ENCODE assay signal across 22 mouse cellular contexts in genomic region chr3:128104516-128104915, GRCm38 (mm10).
DNase-seq lines count a peak whose midpoint lies in the region; ATAC-seq and TF ChIP-seq lines count a peak whose summit lies in the region.
"Had no signal": no experiment of that assay in that cellular context is flagged by ENCODE, and none has a peak within 500 bp of the region (broad histone marks: within the 10 kb centered on the region; RNA-seq: fewer than 3 reads in every experiment).

No protein-coding gene starts in this region.

- H3K79me2 ChIP-seq in C2C12 (ENCODE audit: control insufficient read depth, insufficient read depth) (no peaks in the 10 kb centered on the region), CH12.LX (replicated peaks; ENCODE audit: control insufficient read depth, extremely low read depth, insufficient read depth, poor library complexity, severe bottlenecking) (no peaks in the 10 kb centered on the region)

- in situ Hi-C loops in CH12.LX (cut with MboI; ENCODE audit: low pct_ligation_motif_present, low pct_unique_long_range_greater_than_20kb, low sequenced_read_pairs), result no loop called here
- in situ Hi-C loops in Patski (cut with MboI; ENCODE audit: low pct_unique_long_range_greater_than_20kb), result no loop called here

- TF ChIP-seq EP300 in CH12.LX (IDR thresholded peaks at IDR 0.05; ENCODE audit: low read length), result no peak

- H3K79me3 ChIP-seq in C2C12 (ENCODE audit: low read depth), result no peaks in the 10 kb centered on the region

- no peaks in the 10 kb centered on the region for H3K9me3 ChIP-seq in CH12.LX (replicated peaks; ENCODE audit: low read length)
- H3K9me3 ChIP-seq: G1E had no signal

- ATAC-seq in Patski, result peak; percentile 70
- ATAC-seq: activated CD4-positive, CD25-positive, alpha-beta regulatory T cell, adult 4 months; CD4-positive, CD25-positive, alpha-beta regulatory T cell, adult 4 months had no signal

- H3K4me2 ChIP-seq in CH12.LX (ENCODE audit: insufficient read depth, low read depth, poor library complexity, severe bottlenecking), result no peak overlapping the region

- TF ChIP-seq POLR2A in CH12.LX (IDR thresholded peaks at IDR 0.05; ENCODE audit: low read depth, low read length), result no peak

- H3K9ac ChIP-seq in CH12.LX (ENCODE audit: insufficient read depth, low read depth), result no peak overlapping the region

- H3K4me3 ChIP-seq in C2C12 (ENCODE audit: insufficient read depth, poor library complexity, severe bottlenecking) (no peak overlapping the region), CH12.LX (replicated peaks in 1 of 3; ENCODE audit: low read depth in 2 of 3, low read length in 2 of 3, poor library complexity in 1 of 3) (no peak overlapping the region)

- CTCF ChIA-PET in Patski (lab: Charles Lee), result interaction anchor here (0.7 to 2.5 kb wide), 2 partner anchors 10 to 12 kb away, joined by 3 to 5 read pairs; no protein-coding TSS in a partner anchor

- peaks cover 0 to 5% of the 10 kb centered on the region in 2 experiments; a peak in 2 of 4 replicates for H3K4me1 ChIP-seq in CH12.LX (ENCODE audit: control insufficient read depth in 1 of 2, insufficient read depth in 2 of 2)

- H3ac ChIP-seq in C2C12 (ENCODE audit: control insufficient read depth, insufficient read length, low read depth), result no peak overlapping the region

- intact Hi-C loops in heart, postnatal 25 days (cut with DNase I), result no loop called here

- POLR2A ChIA-PET in Patski (lab: Charles Lee), result interaction anchor here (0.6 kb wide), 1 partner anchor 26 kb away, joined by 4 read pairs; no protein-coding TSS in a partner anchor

- no peak overlapping the region for H3K27ac ChIP-seq in CH12.LX (ENCODE audit: insufficient read depth, low read depth)

- dilution Hi-C loops in CH12.LX (cut with MboI; ENCODE audit: extremely low pct_ligation_motif_present, extremely low pct_unique_long_range_greater_than_20kb, low sequenced_read_pairs), result no loop called here

- H3K27me3 ChIP-seq in C2C12 (ENCODE audit: control insufficient read depth, insufficient read depth, insufficient read length) (no peaks in the 10 kb centered on the region), CH12.LX (replicated peaks) (no peaks in the 10 kb centered on the region), Patski (no peaks in the 10 kb centered on the region)

- DNase-seq in CH12.LX (ENCODE audit: extremely low read depth) (peak; percentile 33), Patski (ENCODE audit: low read depth, low spot score) (peak; percentile 51)
- no peak for DNase-seq in heart, postnatal 25 days (ENCODE audit: low spot score)
- DNase-seq in thymus, postnatal 4 days, result no peak
- DNase-seq in B cell, adult 2 months, result no peak
- DNase-seq: adrenal gland, adult 2 months; adrenal gland, adult 8-10 months; adrenal gland, postnatal 10 days; adrenal gland, postnatal 14 days; adrenal gland, postnatal 25 days; adrenal gland, postnatal 36 days; cerebellum, adult 11 months; cerebellum, adult 11-12 months; cerebellum, adult 18-20 months; cerebellum, adult 2 months; cerebellum, adult 8-10 months; cerebellum, adult 9-10 months; cerebellum, adult 9-11 months had no signal

- TF ChIP-seq CTCF in C2C12 (IDR thresholded peaks at IDR 0.05; ENCODE audit: control insufficient read depth, insufficient read depth, insufficient read length) (no peak), CH12.LX (conservative IDR thresholded peaks at IDR 0.05 in 1 of 2, IDR thresholded peaks at IDR 0.05 in 1 of 2; ENCODE audit: low read depth in 2 of 2, low read length in 2 of 2) (no peak), Patski (IDR thresholded peaks at IDR 0.05) (no peak)

- TF ChIP-seq RAD21 in CH12.LX (IDR thresholded peaks at IDR 0.05; ENCODE audit: low read depth, low read length), result no peak

- H3K36me3 ChIP-seq in C2C12 (ENCODE audit: control insufficient read depth, insufficient read depth) (no peaks in the 10 kb centered on the region), CH12.LX (replicated peaks in 1 of 2; ENCODE audit: control insufficient read depth in 1 of 2, insufficient read depth in 1 of 2, low read length in 1 of 2) (no peaks in the 10 kb centered on the region)
- H3K36me3 ChIP-seq: G1E had no signal

TF ChIP-seq in C2C12, 6 proteins besides CTCF, POLR2A, EP300 and RAD21:
- TF ChIP-seq MYOG (IDR thresholded peaks at IDR 0.05; ENCODE audit: control insufficient read depth, extremely low read depth, insufficient read length) (no peak), USF1 (IDR thresholded peaks at IDR 0.05; ENCODE audit: low read depth) (peak; percentile 41), CEBPB (IDR thresholded peaks at IDR 0.05; ENCODE audit: low read depth) (no peak), FOSL1 (IDR thresholded peaks at IDR 0.05; ENCODE audit: insufficient read depth, low read length, poor library complexity, severe bottlenecking) (no peak), MYOD1 (IDR thresholded peaks at IDR 0.05; ENCODE audit: control insufficient read depth, insufficient read length, low read depth) (no peak), MAX (IDR thresholded peaks at IDR 0.05) (no peak)

TF ChIP-seq in CH12.LX, 34 proteins besides CTCF, POLR2A, EP300 and RAD21:
- TF ChIP-seq SIN3A (IDR thresholded peaks at IDR 0.05; ENCODE audit: low read length), result no peak
- TF ChIP-seq BHLHE40 (IDR thresholded peaks at IDR 0.05; ENCODE audit: low read depth, low read length), result peak; percentile 22; the same call in 1 of the 2 replicates
- TF ChIP-seq USF2 (conservative IDR thresholded peaks at IDR 0.05; ENCODE audit: low read depth, low read length), result 0 out of 2 replicates have a peak, but pooled peaks have one; percentile 13

Comparison
In these comparisons a context has a peak if more than half of its experiments do, and no peak if none do; other contexts are left out.
1. DNase-seq: peak in CH12.LX (single experiment) and Patski (single experiment); none in heart, postnatal 25 days (single experiment), thymus, postnatal 4 days (single experiment) and B cell, adult 2 months (0 of 2).